Mouse (Mus musculus): Measurements from ENCODE around the gene Mdfi. TPM values are rescaled to one million over a fixed set of nuclear protein-coding genes. Genes with fewer than 3 reads are reported as not detected.
"Not testable (repeated sequence)": the region's sequence is repeated elsewhere in the genome, so short reads cannot be mapped to it uniquely, and the experiment has no call there.

Gene Mdfi
- polyA plus RNA-seq, 1 experiment from 2014 or later: 13.1 TPM

DNA sequence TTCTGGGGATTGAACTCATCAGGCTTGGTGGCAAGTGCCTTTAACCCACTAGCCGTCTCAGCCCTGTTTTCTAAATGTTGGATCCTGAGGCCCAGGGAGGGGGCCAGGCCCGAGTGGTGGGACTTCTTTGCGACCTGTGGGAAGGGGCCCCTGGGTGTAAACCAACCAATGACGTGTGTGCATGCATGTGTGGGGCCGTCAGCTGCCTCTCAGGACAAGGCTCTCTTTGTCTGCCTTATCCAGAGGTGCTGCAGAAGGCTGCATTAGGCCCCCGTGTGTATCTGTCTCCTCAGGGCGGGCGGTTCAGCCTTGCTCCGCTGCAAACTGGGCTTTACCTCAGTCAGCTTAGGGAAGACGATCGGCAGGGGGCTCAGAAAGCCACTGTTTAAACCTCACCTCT lies 28.9 kb upstream of the Mdfi start:
- Histone ChIP-seq H3K36me3 (replicated peaks) (peaks cover 27% of the 10 kb centered on the region), H3K9me3 (no peaks in the 10 kb centered on the region), H3K27me3 (ENCODE audit: poor library complexity, severe bottlenecking) (peaks cover 26% of the 10 kb centered on the region), H3K4me1 (peaks cover 39% of the 10 kb centered on the region), H3K4me3 (no peak overlapping the region), H3K27ac (peak overlapping the region; percentile 77)
- 14% methylated on average over 11 of the region's 11 CpGs for WGBS
- DNase-seq (ENCODE audit: extremely low spot score, low spot score): no peak

DNA sequence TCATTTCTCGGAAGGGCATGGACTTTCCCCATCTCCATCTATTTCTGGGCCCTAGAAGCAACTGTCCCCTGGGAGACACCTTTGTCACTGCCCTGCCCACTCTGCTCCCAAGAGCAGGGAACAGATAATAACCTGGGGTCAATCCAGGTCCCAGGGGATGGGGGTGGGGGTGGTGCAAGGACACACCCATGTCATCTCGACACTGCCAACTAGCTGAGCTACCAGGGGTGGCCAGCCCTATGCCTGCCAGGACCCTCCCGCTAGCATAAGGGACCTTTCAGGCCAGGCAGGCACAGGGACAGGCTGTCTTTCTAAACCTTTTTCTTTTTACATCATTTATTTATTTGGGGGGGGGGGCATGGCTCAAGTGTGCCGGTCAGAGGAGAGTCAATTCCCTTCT lies 28.5 kb upstream of the Mdfi start:
- peaks cover 35% of the 10 kb centered on the region for H3K4me1 ChIP-seq
- DNase-seq (ENCODE audit: extremely low spot score, low spot score): no peak
- H3K36me3 ChIP-seq (replicated peaks): peaks cover 23% of the 10 kb centered on the region
- H3K9me3 ChIP-seq: no peaks in the 10 kb centered on the region; the same call in 1 of the 2 replicates
- H3K27me3 ChIP-seq (ENCODE audit: poor library complexity, severe bottlenecking): peaks cover 22% of the 10 kb centered on the region
- WGBS: 55% methylated on average over 4 of the region's 4 CpGs
- H3K4me3 ChIP-seq: no peak overlapping the region
- peak overlapping the region; percentile 77 for H3K27ac ChIP-seq

DNA sequence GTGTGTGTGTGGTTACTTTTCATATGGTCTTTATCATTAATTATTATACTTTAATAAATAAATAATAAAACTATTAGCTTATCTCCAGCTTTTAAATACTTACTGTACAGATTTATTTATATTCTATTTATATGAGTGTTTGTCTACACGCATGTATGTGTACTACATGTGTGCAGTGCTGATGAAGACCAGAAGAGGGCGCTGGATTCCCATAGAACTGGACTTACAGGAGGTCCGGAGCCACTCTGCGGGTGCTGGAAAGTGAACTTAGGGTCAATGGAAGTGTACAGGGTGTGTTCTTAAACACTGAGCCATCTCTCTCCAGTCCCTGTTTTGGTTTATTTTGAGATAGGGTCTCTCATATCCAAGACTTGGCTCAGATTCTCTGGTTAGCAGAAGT lies 21.1 kb upstream of the Mdfi start:
- peaks cover 18% of the 10 kb centered on the region for H3K4me1 ChIP-seq
- H3K36me3 ChIP-seq (replicated peaks): no peaks in the 10 kb centered on the region
- no peak overlapping the region for H3K4me3 ChIP-seq
- H3K9me3 ChIP-seq: peaks cover 8% of the 10 kb centered on the region; the same call in 1 of the 2 replicates
- H3K27ac ChIP-seq: no peak overlapping the region
- WGBS: 78% methylated on average over 4 of the region's 4 CpGs
- DNase-seq (ENCODE audit: extremely low spot score, low spot score): no peak
- peaks cover 29% of the 10 kb centered on the region for H3K27me3 ChIP-seq (ENCODE audit: poor library complexity, severe bottlenecking)

DNA sequence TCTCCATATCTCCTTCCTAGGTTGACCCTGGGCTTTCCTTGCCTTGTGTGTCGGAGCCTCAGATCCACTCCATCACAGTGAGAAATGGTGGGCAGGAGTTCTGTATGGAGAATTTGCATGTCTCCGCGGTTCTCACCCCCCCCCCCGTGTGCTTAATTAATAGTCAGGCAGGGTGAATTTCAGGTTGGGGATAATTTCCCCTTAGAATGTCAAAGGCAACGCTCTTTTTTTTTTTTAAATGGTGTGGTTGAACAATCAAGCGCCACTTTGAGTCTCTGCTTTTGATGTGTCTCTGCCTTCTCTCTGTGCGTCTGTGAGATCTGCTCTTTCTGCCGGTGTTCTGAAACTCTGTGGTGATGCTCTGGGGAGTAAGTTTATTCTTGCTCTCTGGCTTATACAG lies 20.4 kb upstream of the Mdfi start:
- Histone ChIP-seq H3K4me1 (peaks cover 15% of the 10 kb centered on the region), H3K9me3 (peaks cover 8% of the 10 kb centered on the region; the same call in 1 of the 2 replicates), H3K4me3 (no peak overlapping the region), H3K36me3 (replicated peaks) (no peaks in the 10 kb centered on the region), H3K27ac (no peak overlapping the region), H3K27me3 (ENCODE audit: poor library complexity, severe bottlenecking) (peaks cover 26% of the 10 kb centered on the region)
- DNase-seq (ENCODE audit: extremely low spot score, low spot score): no peak
- 83% methylated on average over 8 of the region's 8 CpGs for WGBS

DNA sequence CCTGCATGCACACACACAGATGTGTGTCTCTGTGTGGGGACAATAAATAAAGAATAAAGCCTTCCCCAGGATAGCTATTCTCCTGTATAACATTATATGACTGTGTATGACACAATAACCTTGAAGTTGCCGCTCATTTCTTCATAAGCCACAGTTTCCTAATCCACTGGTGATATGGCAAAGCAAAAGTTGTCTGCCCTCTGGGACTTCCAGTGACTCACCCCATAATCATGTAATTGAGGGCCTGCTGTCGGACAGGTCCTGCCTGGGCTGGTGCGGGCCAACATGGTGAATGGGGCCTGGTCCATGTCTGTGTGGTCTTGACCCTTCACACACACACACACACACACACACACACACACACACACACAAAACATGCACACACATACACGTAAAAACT lies 19.3 kb upstream of the Mdfi start:
- DNase-seq (ENCODE audit: extremely low spot score, low spot score): no peak
- 90% methylated on average over 4 of the region's 4 CpGs for WGBS

DNA sequence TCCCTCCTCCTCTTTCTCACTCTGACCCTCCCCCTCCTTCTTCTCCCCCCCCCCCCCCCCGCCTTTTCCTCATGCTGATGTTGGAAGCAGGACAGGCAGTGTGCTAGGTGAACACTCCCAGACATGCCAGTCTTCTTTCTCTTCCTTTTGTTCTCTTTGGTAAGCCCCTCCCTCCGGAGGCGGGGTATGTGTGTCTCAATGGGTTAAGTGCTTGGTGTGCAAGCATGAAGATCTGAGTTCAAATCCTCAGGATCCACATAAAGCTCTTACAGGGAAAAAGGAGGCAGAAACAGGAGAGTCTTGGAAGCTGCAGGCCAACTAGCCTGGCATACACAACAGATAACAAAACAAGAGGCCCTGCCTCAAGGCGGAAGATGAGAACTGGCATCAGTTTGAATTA lies 18.8 kb upstream of the Mdfi start:
- H3K4me3 ChIP-seq: no peak overlapping the region
- WGBS: 92% methylated on average over 3 of the region's 4 CpGs
- H3K27ac ChIP-seq: no peak overlapping the region
- peaks cover 15% of the 10 kb centered on the region for H3K4me1 ChIP-seq
- no peak for DNase-seq (ENCODE audit: extremely low spot score, low spot score)
- peaks cover 8% of the 10 kb centered on the region; the same call in 1 of the 2 replicates for H3K9me3 ChIP-seq
- no peaks in the 10 kb centered on the region for H3K36me3 ChIP-seq (replicated peaks)
- peaks cover 26% of the 10 kb centered on the region for H3K27me3 ChIP-seq (ENCODE audit: poor library complexity, severe bottlenecking)

More for the DNA sequence above, 19.3 kb upstream of the Mdfi start:
- Histone ChIP-seq H3K4me1 (peaks cover 15% of the 10 kb centered on the region), H3K9me3 (peaks cover 8% of the 10 kb centered on the region; the same call in 1 of the 2 replicates), H3K27me3 (ENCODE audit: poor library complexity, severe bottlenecking) (peaks cover 26% of the 10 kb centered on the region), H3K4me3 (no peak overlapping the region), H3K27ac (no peak overlapping the region), H3K36me3 (replicated peaks) (no peaks in the 10 kb centered on the region)

DNA sequence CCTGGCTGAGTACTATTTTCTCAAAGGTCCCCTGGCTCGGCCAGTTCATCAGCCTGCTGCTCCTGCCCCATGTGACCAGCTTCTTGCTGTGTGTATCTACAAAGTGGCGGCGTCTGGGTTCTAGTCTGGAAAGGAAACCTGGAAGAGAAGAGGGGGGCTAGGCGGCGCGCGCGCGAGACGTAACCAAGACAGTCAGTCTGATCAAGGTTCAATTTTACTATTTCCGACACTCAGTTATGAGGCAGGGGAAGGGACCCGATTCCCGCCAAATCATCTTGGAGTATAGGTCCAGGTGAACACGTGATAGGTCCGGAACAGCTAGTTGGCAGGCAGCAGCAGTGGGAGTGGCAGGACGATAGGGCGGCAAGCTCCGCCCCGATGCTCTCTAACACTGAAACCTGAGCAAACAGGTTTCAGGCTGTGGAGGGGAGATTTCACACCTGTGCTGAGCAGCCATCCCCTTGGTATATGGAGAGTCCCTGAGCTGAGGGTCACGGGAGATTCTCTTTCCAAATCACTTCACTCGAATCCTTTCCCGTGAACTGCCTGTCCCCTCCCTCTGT lies 17.4 kb upstream of the Mdfi start:
- Histone ChIP-seq H3K4me1 (peaks cover 15% of the 10 kb centered on the region), H3K27ac (peak overlapping the region; percentile 22; the same call in 1 of the 2 replicates), H3K4me3 (peak overlapping the region; percentile 38), H3K27me3 (ENCODE audit: poor library complexity, severe bottlenecking) (peaks cover 26% of the 10 kb centered on the region)
- 23% methylated on average over 22 of the region's 22 CpGs for WGBS
- not testable (repeated sequence) for DNase-seq (ENCODE audit: extremely low spot score, low spot score); H3K36me3 ChIP-seq (replicated peaks); H3K9me3 ChIP-seq

DNA sequence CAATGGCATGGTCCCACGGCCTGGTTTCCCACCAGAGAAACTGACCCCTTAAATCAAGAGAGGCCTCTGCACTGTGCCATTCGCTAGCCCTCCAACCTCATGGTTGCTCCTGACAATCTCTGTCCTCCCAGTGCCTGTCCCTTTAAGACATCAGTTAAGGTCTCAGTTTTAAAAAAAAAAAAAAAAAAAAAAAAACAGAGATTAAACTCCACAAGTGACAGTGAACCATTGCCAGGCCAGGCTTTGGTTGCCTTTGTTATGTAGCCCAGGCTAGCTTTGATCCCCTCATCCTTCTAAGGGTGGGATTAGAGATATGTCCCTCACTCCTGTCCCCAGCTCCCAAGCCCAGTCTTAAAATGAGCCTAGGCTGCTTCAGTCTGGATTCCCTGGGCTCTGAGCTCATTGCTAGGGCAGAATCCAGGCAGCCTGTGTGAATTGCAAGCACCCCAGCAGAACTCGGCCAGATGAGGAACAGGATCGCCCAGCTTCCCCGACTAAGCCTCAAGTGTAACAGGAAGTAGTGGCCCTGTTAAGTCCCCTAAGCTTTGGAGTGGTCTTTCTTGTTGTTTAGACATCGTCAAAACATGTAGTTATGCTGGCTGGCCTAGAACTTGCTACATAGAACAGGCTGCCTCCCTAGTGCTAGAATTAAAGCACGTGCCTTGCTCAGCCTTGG lies 16.3 kb upstream of the Mdfi start:
- Histone ChIP-seq H3K36me3 (replicated peaks) (no peaks in the 10 kb centered on the region), H3K4me1 (peaks cover 15% of the 10 kb centered on the region), H3K9me3 (peaks cover 4% of the 10 kb centered on the region; the same call in 1 of the 2 replicates), H3K27me3 (ENCODE audit: poor library complexity, severe bottlenecking) (peaks cover 26% of the 10 kb centered on the region), H3K27ac (no peak overlapping the region), H3K4me3 (no peak overlapping the region)
- 81% methylated on average over 7 of the region's 7 CpGs for WGBS
- DNase-seq (ENCODE audit: extremely low spot score, low spot score): no peak

DNA sequence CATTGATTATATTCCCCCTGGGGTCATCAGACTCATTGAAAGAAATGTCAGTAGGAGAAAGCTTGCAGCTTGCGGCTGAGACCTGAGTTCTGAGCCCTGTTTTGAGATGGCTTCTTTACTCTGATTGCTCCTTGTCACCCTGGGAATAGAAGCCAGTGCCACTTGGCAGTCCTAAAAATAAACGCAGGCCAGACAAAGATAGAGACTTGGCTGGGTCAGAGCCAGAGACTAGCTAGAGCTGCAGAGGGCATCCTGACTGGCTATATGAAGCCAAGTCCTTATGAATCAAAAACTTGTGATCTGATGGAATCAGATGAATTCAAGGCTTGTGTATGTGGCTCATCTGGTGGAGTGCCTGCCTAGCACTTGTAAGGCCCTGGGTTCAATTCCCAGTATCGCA lies 15.5 kb upstream of the Mdfi start:
- Histone ChIP-seq H3K27me3 (ENCODE audit: poor library complexity, severe bottlenecking) (peaks cover 26% of the 10 kb centered on the region), H3K4me1 (peaks cover 15% of the 10 kb centered on the region), H3K9me3 (no peaks in the 10 kb centered on the region), H3K4me3 (no peak overlapping the region), H3K27ac (no peak overlapping the region), H3K36me3 (replicated peaks) (no peaks in the 10 kb centered on the region)
- DNase-seq (ENCODE audit: extremely low spot score, low spot score): no peak
- 86% methylated on average over 3 of the region's 3 CpGs for WGBS

DNA sequence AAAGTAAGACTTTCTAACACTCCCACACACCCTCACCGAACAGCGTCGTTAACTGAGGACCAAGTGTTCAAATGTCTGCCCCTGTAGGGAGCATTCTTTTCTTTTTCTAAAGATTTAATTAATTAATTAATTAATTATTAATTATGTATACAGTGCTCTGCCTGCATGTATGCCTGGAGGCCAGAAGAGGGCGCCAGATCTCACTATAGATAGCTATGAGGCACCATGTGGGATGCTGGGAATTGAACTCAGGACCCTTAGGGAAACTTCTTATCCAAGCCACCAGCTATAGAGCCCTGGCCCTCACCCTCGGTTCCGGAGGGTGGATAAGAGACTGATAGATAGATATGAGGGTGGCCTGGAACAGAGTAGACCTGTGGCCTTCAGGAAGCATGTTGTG lies 13.5 kb upstream of the Mdfi start:
- Histone ChIP-seq H3K4me3 (no peak overlapping the region), H3K36me3 (replicated peaks) (no peaks in the 10 kb centered on the region), H3K27me3 (ENCODE audit: poor library complexity, severe bottlenecking) (peaks cover 24% of the 10 kb centered on the region), H3K9me3 (peaks cover 7% of the 10 kb centered on the region), H3K27ac (no peak overlapping the region), H3K4me1 (peaks cover 9% of the 10 kb centered on the region)
- 81% methylated on average over 6 of the region's 6 CpGs for WGBS
- DNase-seq (ENCODE audit: extremely low spot score, low spot score): no peak

DNA sequence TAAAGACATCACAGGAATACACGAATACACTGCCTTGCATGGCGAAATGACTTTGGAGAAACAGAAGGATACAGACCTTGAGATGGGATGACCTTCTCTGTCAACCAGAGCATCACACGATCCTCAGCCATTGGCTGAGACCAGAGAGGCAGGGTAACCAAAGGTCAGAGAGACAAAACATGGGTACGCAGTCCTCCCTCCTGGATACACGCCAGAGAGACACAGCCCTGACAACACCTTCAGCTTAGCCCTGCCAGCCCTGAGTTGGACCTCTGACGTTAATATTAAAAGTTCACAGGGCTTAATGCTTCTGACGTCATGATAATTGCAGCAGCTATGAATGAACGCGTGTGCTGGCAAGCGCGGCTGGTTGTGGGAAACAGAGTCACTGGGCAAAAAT lies 11.1 kb upstream of the Mdfi start:
- 87% methylated on average over 11 of the region's 11 CpGs for WGBS
- Histone ChIP-seq H3K36me3 (replicated peaks) (no peaks in the 10 kb centered on the region), H3K4me1 (no peaks in the 10 kb centered on the region), H3K27ac (no peak overlapping the region), H3K4me3 (no peak overlapping the region), H3K9me3 (peaks cover 7% of the 10 kb centered on the region), H3K27me3 (ENCODE audit: poor library complexity, severe bottlenecking) (peaks cover under 1% of the 10 kb centered on the region)
- DNase-seq (ENCODE audit: extremely low spot score, low spot score): no peak

DNA sequence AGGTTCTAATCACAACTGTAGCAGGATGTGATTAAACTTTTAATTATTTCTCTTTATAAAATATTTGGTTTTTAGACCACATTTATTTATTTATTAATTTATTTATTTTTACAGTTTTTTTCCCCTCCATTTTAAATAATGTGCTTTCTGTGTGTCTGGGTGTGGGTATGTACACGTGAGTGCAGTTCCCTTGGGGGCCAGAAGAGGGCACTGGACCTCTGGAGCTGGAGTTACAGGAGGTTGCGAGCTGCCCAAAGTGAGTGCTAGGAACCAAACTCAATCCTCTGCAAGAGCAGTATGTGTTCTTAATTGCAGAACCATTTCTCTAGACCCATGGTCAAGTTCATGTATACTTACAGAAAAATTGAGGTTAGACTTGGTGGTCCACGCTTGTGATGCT lies 9.0 kb upstream of the Mdfi start:
- Histone ChIP-seq H3K9me3 (peaks cover 7% of the 10 kb centered on the region), H3K27me3 (ENCODE audit: poor library complexity, severe bottlenecking) (peaks cover under 1% of the 10 kb centered on the region; the same call in 1 of the 2 replicates)
- 96% methylated on average over 3 of the region's 3 CpGs for WGBS

DNA sequence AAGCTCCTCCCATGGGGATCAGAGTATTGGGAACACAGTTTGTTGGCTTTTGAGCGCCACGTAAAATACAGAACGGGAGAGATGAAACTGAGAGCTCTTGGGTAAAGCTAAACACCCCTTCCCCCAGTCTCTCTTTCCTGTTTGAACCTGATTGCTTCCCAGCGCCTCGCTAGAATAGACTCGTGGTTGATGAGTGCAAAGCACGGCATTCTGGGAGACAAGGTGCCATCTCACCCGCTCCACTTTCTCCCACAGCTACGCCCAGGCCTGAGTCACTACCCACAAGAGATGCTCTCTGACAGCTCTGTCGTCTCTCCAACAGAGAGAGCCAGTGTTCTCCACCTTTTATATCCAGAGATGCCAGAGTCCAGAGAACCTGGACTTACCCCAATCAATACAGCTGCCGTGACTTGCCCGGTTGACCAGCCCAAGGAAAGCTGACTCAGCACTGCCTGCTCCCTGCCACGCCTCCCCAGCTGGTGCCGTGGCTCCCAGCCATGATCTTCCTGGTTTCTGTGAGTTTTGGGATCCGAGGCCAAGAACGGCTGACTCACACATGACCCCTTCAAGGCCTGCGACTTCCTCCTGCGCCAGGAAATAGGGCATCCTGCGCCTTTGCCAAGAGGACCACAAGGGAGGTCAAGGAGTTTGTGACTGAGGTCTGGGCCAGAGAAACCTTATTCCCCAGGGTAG lies 7.6 kb upstream of the Mdfi start:
- WGBS: 88% methylated on average over 19 of the region's 19 CpGs
- 0 out of 2 replicates have a peak overlapping the region, but pooled peaks have one; percentile 16 for H3K27ac ChIP-seq
- no peak overlapping the region for H3K4me3 ChIP-seq
- no peak for DNase-seq (ENCODE audit: extremely low spot score, low spot score)
- no peaks in the 10 kb centered on the region for H3K36me3 ChIP-seq (replicated peaks)
- H3K4me1 ChIP-seq: peaks cover 6% of the 10 kb centered on the region
- H3K9me3 ChIP-seq: peaks cover 7% of the 10 kb centered on the region
- peaks cover 14% of the 10 kb centered on the region; the same call in 1 of the 2 replicates for H3K27me3 ChIP-seq (ENCODE audit: poor library complexity, severe bottlenecking)

More for the DNA sequence above, 9.0 kb upstream of the Mdfi start:
- Histone ChIP-seq H3K27ac (no peak overlapping the region), H3K4me1 (no peaks in the 10 kb centered on the region), H3K36me3 (replicated peaks) (no peaks in the 10 kb centered on the region), H3K4me3 (no peak overlapping the region)
- DNase-seq (ENCODE audit: extremely low spot score, low spot score): no peak

All from forebrain, embryonic 10.5 days (tissue).